Mouse (Mus musculus) midbrain, postnatal 0 days (tissue): ENCODE measurements around the gene Tmem8b. TPM values are rescaled to one million over a fixed set of nuclear protein-coding genes. Genes with fewer than 3 reads are reported as not detected.
A peak's percentile ranks its signal among the peaks of the same experiment; 100 is the strongest.

Experiments
- ATAC-seq: fragments of 200-750 bp; cut with Nextera tagmentation; 2 replicates; pipeline ENCODE4 v1.8.0; 2017; ENCODE audit warnings: moderate number of reproducible peaks, mild to moderate bottlenecking, moderate TSS enrichment, moderate library complexity; ENCODE audit not compliant: low FRiP score
- DNase-seq: peaks from one replicate; pipeline ENCODE4 v3.0.0-alpha.2; 2015; ENCODE audit warnings: low spot score
- H3K27ac ChIP-seq: fragments of 300-500 bp; sonication (generic); 2 replicates; pipeline ENCODE4 v1.5.1; 2014; ENCODE audit warnings: low read depth, mild to moderate bottlenecking, low read length, mixed read lengths
- H3K27me3 ChIP-seq: fragments of 300-500 bp; sonication (generic); 2 replicates; pipeline ENCODE4 v1.6.1; 2014; ENCODE audit warnings: low read length, control low read depth, mixed read lengths; ENCODE audit not compliant: insufficient read depth
- H3K36me3 ChIP-seq: fragments of 300-500 bp; sonication (generic); 2 replicates; pipeline ENCODE4 v1.6.1; 2014; ENCODE audit warnings: low read length, control low read depth, mixed read lengths; ENCODE audit not compliant: insufficient read depth
- H3K4me1 ChIP-seq: fragments of 300-500 bp; sonication (generic); 2 replicates; pipeline ENCODE4 v1.6.1; 2014; ENCODE audit warnings: mild to moderate bottlenecking, control low read depth, antibody characterized with exemption, low read length, mixed read lengths; ENCODE audit not compliant: insufficient read depth
- H3K4me2 ChIP-seq: fragments of 300-500 bp; sonication (generic); 2 replicates; pipeline ENCODE4 v1.6.1; 2014; ENCODE audit warnings: low read depth, mild to moderate bottlenecking, low read length, mixed read lengths; ENCODE audit not compliant: poor library complexity, severe bottlenecking
- H3K4me3 ChIP-seq: fragments of 300-500 bp; sonication (generic); 2 replicates; pipeline ENCODE4 v1.5.1; 2014; ENCODE audit warnings: low read depth, mild to moderate bottlenecking, low read length, moderate library complexity
- H3K9ac ChIP-seq: fragments of 300-500 bp; sonication (generic); replicated peaks from 2 replicates; pipeline ENCODE4 v1.6.1; 2014; ENCODE audit warnings: mild to moderate bottlenecking, low read length, moderate library complexity, mixed read lengths; ENCODE audit not compliant: poor library complexity, severe bottlenecking
- H3K9me3 ChIP-seq: fragments of 300-500 bp; sonication (generic); 2 replicates; pipeline ENCODE4 v1.6.1; 2016; ENCODE audit warnings: low read length, control low read depth
- CTCF ChIP-seq: IDR thresholded peaks from 2 replicates; pipeline ENCODE4 v1.5.1; 2016; ENCODE audit warnings: antibody characterized with exemption, mild to moderate bottlenecking
- WGBS: fragments of 180-500 bp; shearing (Covaris S2); extraction: QIAGEN DNeasy Blood & Tissue Kit; methylation state at CpG from one replicate; pipeline ENCODE4 v1.1.7; 2014; 5-methylcytosine and 5-hydroxymethylcytosine counted together
- polyA plus RNA-seq: library from polyadenylated mRNA; unstranded; fragments of >200 nt; fragmentation: Nextera tagmentation; extraction: Ambion mirVana; gene quantifications from 2 replicates; pipeline ENCODE4 v1.2.1, GENCODE M21; 2015
- total RNA-seq: library from RNA; depleted of rRNA; stranded (reverse); fragments of >200 nt; gene quantifications from 2 replicates; pipeline ENCODE4 v1.2.3, GENCODE M21; 2014; rRNA removed

Gene Tmem8b
- total RNA-seq (28.7 and 30.0 TPM in 2 replicates), polyA plus RNA-seq (9.3 and 13.7 TPM in 2 replicates)

DNA sequence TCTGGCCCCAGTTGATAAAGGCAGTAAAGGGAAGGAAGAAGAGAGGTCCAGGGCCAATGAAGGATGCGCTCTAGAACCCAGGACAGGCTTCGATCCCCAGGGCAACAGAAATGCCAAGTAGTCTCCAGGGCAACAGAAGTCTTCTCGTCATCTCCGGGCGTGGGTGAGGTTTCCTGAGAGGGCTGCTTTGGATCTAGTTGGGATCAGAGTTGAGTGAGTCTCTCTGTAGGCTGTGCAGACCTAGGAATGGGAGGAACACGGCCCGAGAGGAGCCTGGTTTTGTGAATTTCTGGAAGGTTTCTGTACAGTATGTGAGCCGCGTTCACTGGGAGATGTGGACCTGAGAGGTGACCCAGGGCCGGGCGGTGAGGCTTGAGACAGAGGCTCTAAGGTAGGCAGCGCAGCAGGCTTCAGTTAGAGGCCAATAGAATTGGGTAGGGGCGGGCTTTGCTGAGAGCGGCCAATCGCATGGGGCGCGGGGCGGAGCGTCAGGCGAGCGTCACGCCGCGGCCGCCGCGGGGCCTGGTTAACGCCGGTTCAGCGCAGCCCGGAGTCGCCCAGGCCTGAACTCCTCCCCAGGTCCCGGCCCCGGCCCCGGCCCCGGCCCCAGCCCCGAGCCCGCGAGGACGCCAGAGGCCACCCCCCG is at the start of gene Tmem8b, which contains the start of gene Fam221b:
Gene Tmem8b (plus strand): TSS at position 190 of the 646 bp plus-strand sequence.
Gene Fam221b (minus strand): TSS at position 364 of the 646 bp plus-strand sequence.
- Histone ChIP-seq H3K9ac (peak within 1 kb of the TSS; percentile 96), H3K9me3 (no peaks in the 10 kb centered on the region), H3K36me3 (no peaks in the 10 kb centered on the region), H3K4me3 (peak within 1 kb of the TSS; percentile 69), H3K4me2 (peak within 1 kb of the TSS; percentile 90), H3K4me1 (peaks cover 11% of the 10 kb centered on the region), H3K27ac (peak within 1 kb of the TSS; percentile 65), H3K27me3 (peaks cover 4% of the 10 kb centered on the region; the same call in 1 of the 2 replicates)
- peak; percentile 93 for ATAC-seq
- under 1% methylated on average over 38 of the region's 41 CpGs for WGBS
- DNase-seq = peak; percentile 91
- no peak for TF ChIP-seq CTCF

DNA sequence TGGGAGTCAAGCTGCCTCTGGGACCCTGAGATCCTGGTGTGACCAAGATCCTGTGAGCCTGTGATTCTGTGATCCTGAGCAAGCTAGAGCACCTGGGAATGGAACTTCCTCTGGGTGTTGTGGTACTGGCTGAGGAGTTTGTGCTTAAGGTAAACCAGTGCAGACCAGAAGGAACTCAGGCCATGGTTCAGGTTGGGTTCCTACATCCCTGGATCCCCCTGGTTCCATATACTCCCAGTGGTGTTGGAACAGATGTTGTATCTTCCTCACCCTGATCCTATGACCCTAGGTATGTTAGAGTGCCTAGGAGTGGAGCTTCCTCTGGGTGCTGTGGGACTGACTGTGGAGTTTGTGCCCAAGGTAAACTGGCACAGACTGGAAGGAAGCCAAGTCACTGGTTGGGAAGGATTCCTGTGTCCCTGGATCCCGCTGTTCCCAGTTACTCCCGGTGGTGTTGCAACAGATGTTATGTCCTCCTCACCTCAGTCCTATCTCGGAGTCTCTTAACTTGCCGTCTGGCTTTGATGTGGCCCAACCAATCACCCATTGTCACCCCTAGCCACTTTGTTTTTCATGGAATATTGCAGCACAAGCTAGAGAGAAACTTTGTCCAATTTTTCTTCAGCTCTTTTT is 48.5 kb upstream of the Tmem8b start:
- no peak for TF ChIP-seq CTCF
- ATAC-seq (no peak), DNase-seq (no peak)
- WGBS = 94% methylated on average over 4 of the region's 4 CpGs
- H3K9ac ChIP-seq = no peak overlapping the region
- H3K4me2 ChIP-seq = no peak overlapping the region
- no peak overlapping the region for H3K27ac ChIP-seq
- H3K4me3 ChIP-seq = no peak overlapping the region
- H3K27me3 ChIP-seq = no peaks in the 10 kb centered on the region
- no peaks in the 10 kb centered on the region for H3K4me1 ChIP-seq
- H3K9me3 ChIP-seq = no peaks in the 10 kb centered on the region
- H3K36me3 ChIP-seq = no peaks in the 10 kb centered on the region

DNA sequence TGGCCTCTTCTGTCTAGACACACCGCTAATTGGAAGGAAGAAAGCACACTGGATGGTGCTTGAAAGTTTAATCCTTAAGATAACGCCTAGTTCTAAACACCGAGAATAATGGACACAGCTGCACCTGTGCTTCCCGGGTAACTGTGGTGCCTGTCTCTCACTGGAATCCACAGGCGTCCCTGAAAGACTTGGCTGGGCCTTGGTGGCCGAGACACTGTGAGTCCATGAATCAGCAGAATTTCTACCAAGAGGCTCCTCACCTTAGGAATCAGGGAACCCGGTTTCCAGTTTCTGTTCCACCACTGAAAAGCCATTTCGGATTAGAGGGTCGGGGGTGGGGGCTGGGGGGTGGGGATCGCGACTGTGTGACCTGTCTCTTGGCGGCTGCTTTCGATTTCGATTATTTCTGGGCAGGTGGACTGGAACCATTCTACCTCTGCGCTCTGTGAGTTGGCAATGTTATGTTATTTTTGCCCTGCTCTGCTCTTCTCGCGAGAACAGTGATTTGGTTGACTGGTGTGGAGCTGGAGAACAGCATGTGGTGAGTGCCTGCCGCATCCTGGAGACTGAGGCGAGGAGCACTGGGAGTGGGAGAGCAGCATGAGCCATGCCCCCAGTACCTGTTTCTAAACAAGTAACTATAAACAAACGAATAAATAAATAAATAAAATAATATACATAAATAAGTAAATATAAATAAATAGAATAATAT is 39.5 kb upstream of the Tmem8b start:
- H3K9ac ChIP-seq = no peak overlapping the region
- H3K27me3 ChIP-seq = no peaks in the 10 kb centered on the region
- H3K27ac ChIP-seq = no peak overlapping the region
- H3K4me2 ChIP-seq = peak overlapping the region; percentile 24; the same call in 1 of the 2 replicates
- 36% methylated on average over 20 of the region's 20 CpGs for WGBS
- H3K4me3 ChIP-seq = no peak overlapping the region
- ATAC-seq (peak; percentile 59; the same call in 1 of the 2 replicates), DNase-seq (peak; percentile 62)
- H3K4me1 ChIP-seq = peaks cover 23% of the 10 kb centered on the region
- TF ChIP-seq CTCF = no peak
- H3K9me3 ChIP-seq = no peaks in the 10 kb centered on the region
- H3K36me3 ChIP-seq = no peaks in the 10 kb centered on the region

DNA sequence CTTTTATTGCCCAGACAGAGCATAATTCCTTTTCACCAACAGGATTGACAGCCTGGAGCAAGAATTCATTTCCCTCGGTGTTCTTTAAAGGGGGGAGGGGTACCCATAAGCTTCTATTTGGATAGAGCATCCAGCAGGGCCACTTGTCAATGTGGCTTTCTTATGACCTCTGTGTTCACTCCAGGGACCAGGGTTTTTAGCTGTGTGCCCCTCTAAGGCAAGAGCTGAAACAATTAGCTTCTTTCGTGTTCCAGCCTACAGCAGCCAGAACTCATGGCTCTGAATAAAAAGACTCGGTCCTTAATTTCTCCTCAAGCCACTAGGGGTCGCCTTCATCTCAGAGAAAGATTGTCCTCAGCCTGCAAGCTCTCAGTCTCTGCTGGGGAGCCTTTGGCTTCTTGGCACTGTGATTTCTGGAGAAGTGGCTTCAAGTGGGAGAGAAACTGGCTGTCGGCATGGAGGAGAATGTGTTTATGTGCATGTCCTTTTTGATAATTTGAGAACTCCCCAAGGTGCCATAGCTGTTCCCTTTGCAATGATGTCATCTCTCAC is 38.7 kb upstream of the Tmem8b start:
- Histone ChIP-seq H3K36me3 (no peaks in the 10 kb centered on the region), H3K4me2 (peak overlapping the region; percentile 31), H3K4me1 (peaks cover 23% of the 10 kb centered on the region), H3K27ac (peak overlapping the region; percentile 77), H3K4me3 (no peak overlapping the region), H3K9ac (no peak overlapping the region), H3K9me3 (no peaks in the 10 kb centered on the region), H3K27me3 (no peaks in the 10 kb centered on the region)
- TF ChIP-seq CTCF = peak; percentile 92
- under 1% methylated on average over 5 of the region's 5 CpGs for WGBS
- ATAC-seq (peak; percentile 68), DNase-seq (peak; percentile 94)

DNA sequence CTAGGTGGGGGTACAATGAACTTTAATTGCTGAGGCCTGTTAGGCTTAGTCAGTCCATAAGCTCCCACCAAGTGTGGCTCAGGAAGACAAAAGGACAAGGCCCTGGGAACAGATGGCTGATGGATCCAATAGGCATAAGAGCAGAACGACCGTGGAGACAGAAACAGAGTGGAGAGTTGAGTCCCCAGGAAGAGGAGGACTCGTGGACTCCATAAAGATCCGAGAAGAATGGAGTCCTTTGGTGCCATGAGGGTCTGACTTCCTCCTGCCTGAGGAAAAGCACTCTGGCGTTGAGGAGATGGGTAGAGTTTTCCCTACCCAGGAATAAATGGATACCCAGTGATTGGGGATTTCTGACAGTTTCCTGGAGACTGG is 38.1 kb upstream of the Tmem8b start:
- Histone ChIP-seq H3K4me3 (peak overlapping the region; percentile 57), H3K27me3 (no peaks in the 10 kb centered on the region), H3K4me1 (peaks cover 23% of the 10 kb centered on the region), H3K9ac (peak overlapping the region; percentile 90; the same call in 1 of the 2 replicates), H3K27ac (peak overlapping the region; percentile 77), H3K36me3 (no peaks in the 10 kb centered on the region), H3K9me3 (no peaks in the 10 kb centered on the region), H3K4me2 (peak overlapping the region; percentile 97; the same call in 1 of the 2 replicates)
- no peak for ATAC-seq
- WGBS = 18% methylated on average over 5 of the region's 5 CpGs
- TF ChIP-seq CTCF = no peak
- peak; percentile 21 for DNase-seq
